Mouse (Mus musculus): ENCODE data around the gene Fyb2.

- TF ChIP-seq CTCF (IDR thresholded peaks at IDR 0.05; ENCODE audit: control insufficient read depth, insufficient read depth, insufficient replicate concordance, low read depth, low read length) (no peak), POLR2A (IDR thresholded peaks at IDR 0.05; ENCODE audit: control insufficient read depth, low read depth, low read length) (no peak)
Observed at GRCm38 (mm10) chr4:104902836-104903235, 10.4 kb upstream of the Fyb2 start.

All from testis, adult 2 months (tissue).